9 mouse cellular contexts compared by ENCODE assay signal in the genomic region with DNA sequence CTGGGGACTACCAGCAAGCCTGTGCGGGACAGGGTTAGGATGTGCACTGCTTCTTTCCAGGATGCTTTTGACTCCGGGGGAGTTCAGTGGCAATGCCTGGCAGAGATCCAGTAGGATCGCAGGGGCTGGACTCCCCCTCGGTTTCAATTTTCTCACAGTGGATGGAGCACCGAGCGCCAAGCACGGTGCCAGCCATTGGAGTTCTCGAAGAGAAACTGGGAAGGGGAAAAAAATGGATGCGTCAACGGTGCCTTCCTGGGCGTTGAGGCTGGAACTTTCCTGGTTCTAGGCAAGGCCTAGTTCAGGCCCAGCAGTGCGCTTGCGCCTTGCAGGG. TPM values are rescaled to one million over a fixed set of nuclear protein-coding genes. Genes with fewer than 3 reads are reported as not detected.
A peak's percentile ranks its signal among the peaks of the same experiment; 100 is the strongest.
DNase-seq lines count a peak whose midpoint lies in the region; ATAC-seq lines count a peak whose summit lies in the region.
"Had no signal": no experiment of that assay in that cellular context is flagged by ENCODE, and none has a peak within 500 bp of the region (broad histone marks: within the 10 kb centered on the region; RNA-seq: fewer than 3 reads in every experiment).

No protein-coding gene starts in this region.

- H3K9ac ChIP-seq in lung, embryonic 16.5 days (ENCODE audit: low read length) = no peak overlapping the region; the same call in 1 of the 2 replicates
- H3K9ac ChIP-seq in forebrain, embryonic 13.5 days = peak overlapping the region; percentile 62; the same call in 1 of the 2 replicates
- no peak overlapping the region for H3K9ac ChIP-seq in stomach, embryonic 14.5 days (replicated peaks; ENCODE audit: low read depth, low read length)

- ATAC-seq in lung, embryonic 16.5 days (ENCODE audit: low read depth) = no peak
- ATAC-seq in forebrain, embryonic 13.5 days = peak; percentile 23; the same call in 1 of the 2 replicates
- no peak for ATAC-seq in stomach, embryonic 14.5 days (ENCODE audit: insufficient number of reproducible peaks, insufficient read depth, low FRiP score, low read depth)
- ATAC-seq: Patski had no signal

- H3K27me3 ChIP-seq in lung, embryonic 16.5 days (ENCODE audit: control insufficient read depth, insufficient read depth, low read depth, low read length) = peaks cover 31% of the 10 kb centered on the region
- H3K27me3 ChIP-seq in forebrain, embryonic 13.5 days = peaks cover 39% of the 10 kb centered on the region
- peaks cover 60% of the 10 kb centered on the region for H3K27me3 ChIP-seq in limb, embryonic 10.5 days (ENCODE audit: low read depth, poor library complexity, severe bottlenecking)
- H3K27me3 ChIP-seq in stomach, embryonic 14.5 days (ENCODE audit: control insufficient read depth, insufficient read depth, low read length) = peaks cover 25% of the 10 kb centered on the region; the same call in 1 of the 2 replicates
- H3K27me3 ChIP-seq: Patski had no signal

- peak overlapping the region; percentile 62 for H3K4me2 ChIP-seq in lung, embryonic 16.5 days (ENCODE audit: low read depth, low read length)
- peak overlapping the region; percentile 84 for H3K4me2 ChIP-seq in forebrain, embryonic 13.5 days
- H3K4me2 ChIP-seq in stomach, embryonic 14.5 days (replicated peaks; ENCODE audit: low read depth, low read length) = peak overlapping the region; percentile 72

- no peaks in the 10 kb centered on the region for H3K36me3 ChIP-seq in lung, embryonic 16.5 days (ENCODE audit: control insufficient read depth, insufficient read depth, low read length)
- no peaks in the 10 kb centered on the region for H3K36me3 ChIP-seq in forebrain, embryonic 13.5 days (ENCODE audit: poor library complexity, severe bottlenecking)
- H3K36me3 ChIP-seq in limb, embryonic 10.5 days = no peaks in the 10 kb centered on the region
- H3K36me3 ChIP-seq in stomach, embryonic 14.5 days (ENCODE audit: control insufficient read depth, insufficient read depth, low read length) = no peaks in the 10 kb centered on the region

- no peak for DNase-seq in lung, postnatal 36 days
- no peak for DNase-seq in limb, embryonic 10.5 days (ENCODE audit: low spot score)
- no peak for DNase-seq in cerebellum, adult 8-10 months
- DNase-seq in gastrocnemius, adult 18-20 months (ENCODE audit: low spot score) = no peak
- DNase-seq: lung, adult 2 months had no signal

- peak overlapping the region; percentile 43; the same call in 1 of the 2 replicates for H3K4me3 ChIP-seq in lung, embryonic 16.5 days (ENCODE audit: low read length)
- H3K4me3 ChIP-seq in forebrain, embryonic 13.5 days = peak overlapping the region; percentile 46
- H3K4me3 ChIP-seq in limb, embryonic 10.5 days = peak overlapping the region; percentile 50
- H3K4me3 ChIP-seq in stomach, embryonic 14.5 days (ENCODE audit: low read depth, low read length) = no peak overlapping the region

- no peaks in the 10 kb centered on the region for H3K9me3 ChIP-seq in lung, embryonic 16.5 days (ENCODE audit: control insufficient read depth, low read length)
- H3K9me3 ChIP-seq in forebrain, embryonic 13.5 days (replicated peaks) = no peaks in the 10 kb centered on the region
- H3K9me3 ChIP-seq in limb, embryonic 10.5 days (replicated peaks) = no peaks in the 10 kb centered on the region
- H3K9me3 ChIP-seq in stomach, embryonic 14.5 days (ENCODE audit: control insufficient read depth, low read depth, low read length) = no peaks in the 10 kb centered on the region

- WGBS in lung, embryonic 16.5 days = 44% methylated on average over 13 of the region's 13 CpGs
- WGBS in forebrain, embryonic 13.5 days = 39% methylated on average over 13 of the region's 13 CpGs
- WGBS in limb, embryonic 10.5 days = 56% methylated on average over 13 of the region's 13 CpGs
- 42% methylated on average over 13 of the region's 13 CpGs for WGBS in stomach, embryonic 14.5 days

- no peak overlapping the region for H3K27ac ChIP-seq in lung, embryonic 16.5 days (ENCODE audit: low read length)
- H3K27ac ChIP-seq in forebrain, embryonic 13.5 days = no peak overlapping the region
- peak overlapping the region; percentile 38; the same call in 1 of the 2 replicates for H3K27ac ChIP-seq in limb, embryonic 10.5 days
- H3K27ac ChIP-seq in stomach, embryonic 14.5 days (ENCODE audit: low read length) = no peak overlapping the region

- H3K4me1 ChIP-seq in lung, embryonic 16.5 days (replicated peaks; ENCODE audit: control insufficient read depth, insufficient read depth, low read length) = peaks cover 9% of the 10 kb centered on the region
- H3K4me1 ChIP-seq in forebrain, embryonic 13.5 days = peaks cover 15% of the 10 kb centered on the region
- H3K4me1 ChIP-seq in limb, embryonic 10.5 days = peaks cover 13% of the 10 kb centered on the region
- peaks cover 8% of the 10 kb centered on the region; the same call in 1 of the 2 replicates for H3K4me1 ChIP-seq in stomach, embryonic 14.5 days (ENCODE audit: control insufficient read depth, insufficient read depth, low read length)

RNA-seq across cellular contexts. Expression of gene Tdrd6, which starts 0.3 kb away (rescaled TPM):
- polyA plus RNA-seq in lung, embryonic 16.5 days (2015; fragmentation: Nextera tagmentation; extraction: Ambion mirVana) = not detected in 2 replicates
- polyA plus RNA-seq in forebrain, embryonic 13.5 days (2015; fragmentation: Nextera tagmentation; extraction: Ambion mirVana) = 0.03 and 0.17 TPM in 2 replicates
- not detected in 2 replicates for polyA plus RNA-seq in limb, embryonic 10.5 days (2016; fragmentation: Nextera tagmentation; extraction: Ambion mirVana)
- not detected in 2 replicates for polyA plus RNA-seq in stomach, embryonic 14.5 days (2014; fragmentation: Nextera tagmentation; extraction: Ambion mirVana)
- under 1 TPM in 1 of 2 experiments, not detected in 1; 0.02 TPM for total RNA-seq in gastrocnemius, adult 18-20 months (2021)

RNA-seq across cellular contexts. Expression of gene Slc25a27, which starts 36.6 kb away (rescaled TPM):
- polyA plus RNA-seq in lung, embryonic 16.5 days (2015; fragmentation: Nextera tagmentation; extraction: Ambion mirVana) = 19.0 and 23.9 TPM in 2 replicates
- 102 and 107 TPM in 2 replicates for polyA plus RNA-seq in forebrain, embryonic 13.5 days (2015; fragmentation: Nextera tagmentation; extraction: Ambion mirVana)
- polyA plus RNA-seq in limb, embryonic 10.5 days (2016; fragmentation: Nextera tagmentation; extraction: Ambion mirVana) = 25.5 and 35.8 TPM in 2 replicates
- 17.9 and 19.1 TPM in 2 replicates for polyA plus RNA-seq in stomach, embryonic 14.5 days (2014; fragmentation: Nextera tagmentation; extraction: Ambion mirVana)
- 1 to 10 TPM; 4.8 to 5.6 TPM for total RNA-seq in gastrocnemius, adult 18-20 months (2021)

RNA-seq across cellular contexts. Expression of gene Cyp39a1, which starts 36.8 kb away (rescaled TPM):
- 45.0 and 48.9 TPM in 2 replicates for polyA plus RNA-seq in lung, embryonic 16.5 days (2015; fragmentation: Nextera tagmentation; extraction: Ambion mirVana)
- polyA plus RNA-seq in forebrain, embryonic 13.5 days (2015; fragmentation: Nextera tagmentation; extraction: Ambion mirVana) = 37.3 and 38.2 TPM in 2 replicates
- polyA plus RNA-seq in limb, embryonic 10.5 days (2016; fragmentation: Nextera tagmentation; extraction: Ambion mirVana) = 25.5 and 30.1 TPM in 2 replicates
- polyA plus RNA-seq in stomach, embryonic 14.5 days (2014; fragmentation: Nextera tagmentation; extraction: Ambion mirVana) = 17.7 and 23.0 TPM in 2 replicates
- total RNA-seq in gastrocnemius, adult 18-20 months (2021) = 1 to 10 TPM; 3.1 to 3.8 TPM
